Mouse (Mus musculus): ENCODE results near the gene Zfp541. TPM values are rescaled to one million over a fixed set of nuclear protein-coding genes. Genes with fewer than 3 reads are reported as not detected.

Zfp541 gene
- polyA plus RNA-seq, 1 experiment from 2014 or later: not detected

DNA sequence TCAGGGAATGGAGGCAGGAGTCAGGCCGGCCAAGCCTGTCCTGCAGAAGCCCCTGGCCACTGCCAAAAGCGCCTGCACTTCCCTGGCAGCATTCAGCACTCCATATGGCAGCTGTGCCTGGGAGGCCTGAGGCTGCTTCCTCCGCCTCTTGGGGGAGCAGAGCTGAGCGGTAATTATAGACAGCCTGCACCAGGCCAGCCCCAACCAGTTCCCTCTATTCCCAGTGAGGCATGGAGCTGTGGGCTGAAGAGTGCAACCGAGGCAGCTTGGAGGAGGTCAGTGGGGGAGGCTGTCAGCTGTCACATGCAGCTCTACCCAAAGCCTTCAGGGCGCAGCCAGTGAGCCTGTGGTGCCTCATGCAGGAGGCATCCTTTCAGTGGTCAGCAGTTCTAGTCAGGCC lies 42.1 kb downstream of the Zfp541 start:
- 73% methylated on average over 6 of the region's 6 CpGs for WGBS
- no peak overlapping the region for H3K9ac ChIP-seq (ENCODE audit: low read length)
- no peak for ATAC-seq (ENCODE audit: insufficient number of reproducible peaks, low FRiP score, low TSS enrichment, low read depth)
- H3K27ac ChIP-seq (replicated peaks; ENCODE audit: low read depth, low read length): no peak overlapping the region
- H3K4me1 ChIP-seq (ENCODE audit: control insufficient read depth, insufficient read depth, low read length): peaks cover 10% of the 10 kb centered on the region
- H3K9me3 ChIP-seq (ENCODE audit: control insufficient read depth, low read length): no peaks in the 10 kb centered on the region
- no peak overlapping the region for H3K4me3 ChIP-seq (ENCODE audit: low read depth, low read length)
- DNase-seq (ENCODE audit: low spot score): no peak
- H3K36me3 ChIP-seq (ENCODE audit: control insufficient read depth, insufficient read depth, low read length): peaks cover 12% of the 10 kb centered on the region
- no peaks in the 10 kb centered on the region for H3K27me3 ChIP-seq (ENCODE audit: control insufficient read depth, insufficient read depth, low read length)
- H3K4me2 ChIP-seq (ENCODE audit: low read depth, severe bottlenecking): no peak overlapping the region

DNA sequence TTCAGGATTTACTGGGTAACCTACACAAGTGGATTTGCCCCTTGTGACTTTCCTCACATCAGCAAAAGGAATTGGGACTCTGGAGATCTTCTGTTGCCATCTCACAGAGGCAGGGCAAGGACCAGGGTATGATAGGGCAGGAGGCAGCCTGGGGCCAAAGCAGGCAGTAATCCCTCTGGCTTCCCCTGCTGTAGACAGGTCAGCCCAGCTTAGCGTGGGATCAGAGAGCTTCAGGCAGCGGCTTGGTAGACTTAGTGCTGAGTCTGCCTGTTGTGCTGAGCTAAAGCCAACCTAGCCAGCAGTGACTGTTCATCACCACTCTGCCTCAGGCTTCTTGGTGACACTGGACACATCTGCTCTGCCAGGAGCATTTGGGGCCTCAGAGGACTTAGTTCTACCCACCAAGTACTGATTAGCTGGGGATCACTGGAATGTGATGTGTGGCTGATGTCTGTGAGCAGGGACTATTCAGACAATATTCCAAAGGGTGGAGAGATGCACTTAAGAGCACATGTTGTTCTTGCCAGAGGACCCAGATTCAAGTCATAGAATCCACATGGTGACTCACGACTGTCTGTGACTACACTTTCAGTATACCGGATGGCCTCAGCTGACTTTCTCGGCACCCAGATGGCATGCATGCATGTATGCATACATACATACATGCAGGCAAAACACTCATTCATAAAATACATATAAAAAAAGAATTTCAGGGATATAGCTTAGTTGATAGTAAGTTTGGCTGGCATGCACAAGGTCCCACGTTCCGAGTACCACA lies 43.2 kb downstream of the Zfp541 start:
- ATAC-seq (ENCODE audit: insufficient number of reproducible peaks, low FRiP score, low TSS enrichment, low read depth) (no peak), DNase-seq (ENCODE audit: low spot score) (no peak)
- Histone ChIP-seq H3K4me3 (ENCODE audit: low read depth, low read length) (no peak overlapping the region), H3K9me3 (ENCODE audit: control insufficient read depth, low read length) (no peaks in the 10 kb centered on the region), H3K9ac (ENCODE audit: low read length) (no peak overlapping the region), H3K4me1 (ENCODE audit: control insufficient read depth, insufficient read depth, low read length) (peaks cover under 1% of the 10 kb centered on the region), H3K27me3 (ENCODE audit: control insufficient read depth, insufficient read depth, low read length) (no peaks in the 10 kb centered on the region), H3K4me2 (ENCODE audit: low read depth, severe bottlenecking) (no peak overlapping the region), H3K27ac (replicated peaks; ENCODE audit: low read depth, low read length) (no peak overlapping the region), H3K36me3 (ENCODE audit: control insufficient read depth, insufficient read depth, low read length) (peaks cover 16% of the 10 kb centered on the region)
- WGBS: 90% methylated on average over 7 of the region's 7 CpGs

DNA sequence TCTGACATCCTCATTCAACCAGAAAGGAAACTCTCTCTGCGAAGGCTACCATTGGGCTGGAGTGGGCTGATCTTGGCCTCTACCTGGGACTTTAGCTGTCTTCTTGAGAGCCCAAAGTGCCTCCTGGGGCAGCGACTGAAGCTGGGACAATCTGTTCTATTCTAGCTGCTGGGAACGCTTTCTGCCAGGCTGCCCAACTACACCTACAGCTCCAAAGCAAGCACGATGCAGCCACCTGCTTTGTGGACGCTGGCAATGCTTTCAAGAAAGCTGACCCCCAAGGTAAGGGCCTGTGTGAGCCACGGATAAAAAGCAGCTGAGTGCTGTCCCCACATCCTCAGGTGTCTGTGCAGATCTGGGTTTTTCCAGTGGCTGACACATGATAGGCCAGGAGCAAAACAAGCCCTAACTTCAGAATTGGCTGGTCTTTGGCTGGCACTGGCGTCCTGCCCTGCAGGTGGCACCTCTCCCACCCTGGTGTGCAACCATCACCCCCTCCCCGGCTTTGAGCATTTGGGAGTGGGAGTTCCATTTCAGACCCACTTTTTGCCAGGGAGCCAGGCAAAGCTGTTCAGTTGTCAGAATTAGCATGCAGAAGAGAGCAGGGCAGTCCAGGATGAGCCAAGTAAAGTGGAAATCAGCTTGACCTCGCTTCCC lies 47.4 kb downstream of the Zfp541 start:
- DNase-seq (ENCODE audit: low spot score): no peak
- WGBS: 86% methylated on average over 9 of the region's 9 CpGs
- no peak overlapping the region for H3K9ac ChIP-seq (ENCODE audit: low read length)
- H3K4me1 ChIP-seq (ENCODE audit: control insufficient read depth, insufficient read depth, low read length): no peaks in the 10 kb centered on the region
- no peak overlapping the region for H3K4me2 ChIP-seq (ENCODE audit: low read depth, severe bottlenecking)
- no peak overlapping the region for H3K4me3 ChIP-seq (ENCODE audit: low read depth, low read length)
- no peak overlapping the region for H3K27ac ChIP-seq (replicated peaks; ENCODE audit: low read depth, low read length)
- H3K36me3 ChIP-seq (ENCODE audit: control insufficient read depth, insufficient read depth, low read length): peaks cover 22% of the 10 kb centered on the region
- no peaks in the 10 kb centered on the region for H3K9me3 ChIP-seq (ENCODE audit: control insufficient read depth, low read length)
- H3K27me3 ChIP-seq (ENCODE audit: control insufficient read depth, insufficient read depth, low read length): no peaks in the 10 kb centered on the region
- ATAC-seq (ENCODE audit: insufficient number of reproducible peaks, low FRiP score, low TSS enrichment, low read depth): no peak

DNA sequence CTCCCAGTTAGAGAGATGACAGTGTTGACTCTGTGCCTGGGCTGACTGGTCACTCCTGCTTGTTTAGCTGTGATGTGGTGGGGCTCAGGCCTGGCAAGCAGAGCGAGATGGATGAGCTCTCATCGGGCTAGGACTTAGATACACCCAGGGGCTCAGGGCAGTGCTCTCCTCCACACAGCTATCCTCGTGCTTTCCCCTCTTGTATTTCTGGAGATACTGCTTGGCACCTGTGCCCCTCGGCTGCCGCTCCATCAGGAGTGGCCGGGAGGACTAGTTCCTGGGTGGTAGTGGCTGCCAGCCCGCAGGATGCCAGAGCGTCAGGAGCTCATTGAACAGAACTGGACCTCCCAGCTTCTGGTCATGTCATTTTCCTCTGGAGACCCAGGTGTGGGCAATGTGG lies 48.5 kb downstream of the Zfp541 start:
- H3K9me3 ChIP-seq (ENCODE audit: control insufficient read depth, low read length): no peaks in the 10 kb centered on the region
- peaks cover 24% of the 10 kb centered on the region for H3K36me3 ChIP-seq (ENCODE audit: control insufficient read depth, insufficient read depth, low read length)
- ATAC-seq (ENCODE audit: insufficient number of reproducible peaks, low FRiP score, low TSS enrichment, low read depth) (no peak), DNase-seq (ENCODE audit: low spot score) (no peak)
- WGBS: 91% methylated on average over 8 of the region's 8 CpGs
- H3K27me3 ChIP-seq (ENCODE audit: control insufficient read depth, insufficient read depth, low read length): no peaks in the 10 kb centered on the region
- H3K27ac ChIP-seq (replicated peaks; ENCODE audit: low read depth, low read length): no peak overlapping the region
- H3K4me2 ChIP-seq (ENCODE audit: low read depth, severe bottlenecking): no peak overlapping the region
- H3K4me1 ChIP-seq (ENCODE audit: control insufficient read depth, insufficient read depth, low read length): no peaks in the 10 kb centered on the region
- no peak overlapping the region for H3K9ac ChIP-seq (ENCODE audit: low read length)
- no peak overlapping the region for H3K4me3 ChIP-seq (ENCODE audit: low read depth, low read length)

DNA sequence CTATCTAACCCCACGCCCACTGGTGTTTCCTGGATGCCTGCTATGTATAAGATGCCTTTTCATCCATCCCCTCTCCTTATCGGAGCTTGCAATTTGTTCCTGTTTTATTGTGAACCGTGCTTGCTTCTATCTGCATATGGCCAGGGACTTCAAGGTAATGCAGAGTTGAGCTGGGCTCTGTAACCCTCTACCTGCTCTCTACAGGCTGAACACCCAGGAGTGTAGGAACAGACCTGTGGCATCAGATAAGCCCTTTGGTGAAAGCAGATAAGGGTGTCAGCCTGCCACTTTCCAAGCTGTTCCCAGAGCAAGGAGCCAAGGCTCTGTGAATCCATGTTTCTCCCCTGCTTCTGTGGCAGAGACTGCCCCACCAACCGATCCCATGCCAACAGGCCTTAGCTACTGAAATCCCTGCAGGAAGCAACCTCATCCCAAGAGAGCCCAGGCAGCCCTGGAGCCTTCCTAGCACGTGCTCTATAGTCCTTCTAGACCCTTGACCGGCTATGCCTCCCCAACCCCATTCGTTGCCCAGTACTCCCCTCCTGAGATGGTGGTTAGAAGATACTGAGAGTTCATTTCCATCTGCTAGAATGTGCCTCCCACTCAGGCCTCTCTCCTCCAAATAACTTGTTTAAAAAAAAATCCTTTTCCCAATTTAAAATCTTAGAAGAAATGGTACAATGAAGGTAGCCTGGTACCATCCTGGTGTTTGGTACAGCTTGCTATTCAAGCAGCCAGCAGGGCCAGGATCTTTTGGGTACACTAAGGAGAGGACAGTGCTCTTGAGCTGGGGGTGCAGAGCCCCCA lies 49.9 kb downstream of the Zfp541 start:
- H3K27ac ChIP-seq (replicated peaks; ENCODE audit: low read depth, low read length): no peak overlapping the region
- peaks cover 32% of the 10 kb centered on the region for H3K36me3 ChIP-seq (ENCODE audit: control insufficient read depth, insufficient read depth, low read length)
- H3K9ac ChIP-seq (ENCODE audit: low read length): no peak overlapping the region
- H3K4me1 ChIP-seq (ENCODE audit: control insufficient read depth, insufficient read depth, low read length): no peaks in the 10 kb centered on the region
- H3K4me3 ChIP-seq (ENCODE audit: low read depth, low read length): no peak overlapping the region
- DNase-seq (ENCODE audit: low spot score): no peak
- no peaks in the 10 kb centered on the region for H3K27me3 ChIP-seq (ENCODE audit: control insufficient read depth, insufficient read depth, low read length)
- H3K4me2 ChIP-seq (ENCODE audit: low read depth, severe bottlenecking): no peak overlapping the region
- no peaks in the 10 kb centered on the region for H3K9me3 ChIP-seq (ENCODE audit: control insufficient read depth, low read length)
- no peak for ATAC-seq (ENCODE audit: insufficient number of reproducible peaks, low FRiP score, low TSS enrichment, low read depth)
- 91% methylated on average over 7 of the region's 7 CpGs for WGBS

DNA sequence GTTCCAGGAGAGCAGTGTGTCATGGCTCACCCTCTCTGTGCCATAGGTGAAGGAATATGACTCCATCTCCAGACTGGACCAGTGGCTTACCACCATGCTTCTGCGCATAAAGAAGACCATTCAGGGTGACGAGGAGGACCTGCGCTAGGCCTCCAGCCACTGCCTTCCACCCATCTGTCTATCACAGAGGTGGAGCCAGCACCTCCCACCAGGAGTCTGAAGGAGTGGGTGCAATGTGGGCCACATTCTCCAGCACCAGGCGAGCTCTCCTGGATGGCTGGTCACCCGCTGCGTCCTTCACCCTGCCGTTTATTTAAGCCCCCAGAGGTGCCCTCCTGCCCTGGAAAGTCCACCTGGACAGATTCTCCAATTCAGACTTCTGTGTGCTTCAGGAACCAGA lies 54.8 kb downstream of the Zfp541 start:
- H3K27ac ChIP-seq (replicated peaks; ENCODE audit: low read depth, low read length): no peak overlapping the region
- no peaks in the 10 kb centered on the region for H3K9me3 ChIP-seq (ENCODE audit: control insufficient read depth, low read length)
- H3K4me1 ChIP-seq (ENCODE audit: control insufficient read depth, insufficient read depth, low read length): no peaks in the 10 kb centered on the region
- H3K4me3 ChIP-seq (ENCODE audit: low read depth, low read length): no peak overlapping the region
- DNase-seq (ENCODE audit: low spot score): no peak
- no peaks in the 10 kb centered on the region for H3K27me3 ChIP-seq (ENCODE audit: control insufficient read depth, insufficient read depth, low read length)
- ATAC-seq (ENCODE audit: insufficient number of reproducible peaks, low FRiP score, low TSS enrichment, low read depth): no peak
- no peak overlapping the region for H3K4me2 ChIP-seq (ENCODE audit: low read depth, severe bottlenecking)
- WGBS: 94% methylated on average over 7 of the region's 7 CpGs
- peaks cover 24% of the 10 kb centered on the region; the same call in 1 of the 2 replicates for H3K36me3 ChIP-seq (ENCODE audit: control insufficient read depth, insufficient read depth, low read length)
- H3K9ac ChIP-seq (ENCODE audit: low read length): no peak overlapping the region

DNA sequence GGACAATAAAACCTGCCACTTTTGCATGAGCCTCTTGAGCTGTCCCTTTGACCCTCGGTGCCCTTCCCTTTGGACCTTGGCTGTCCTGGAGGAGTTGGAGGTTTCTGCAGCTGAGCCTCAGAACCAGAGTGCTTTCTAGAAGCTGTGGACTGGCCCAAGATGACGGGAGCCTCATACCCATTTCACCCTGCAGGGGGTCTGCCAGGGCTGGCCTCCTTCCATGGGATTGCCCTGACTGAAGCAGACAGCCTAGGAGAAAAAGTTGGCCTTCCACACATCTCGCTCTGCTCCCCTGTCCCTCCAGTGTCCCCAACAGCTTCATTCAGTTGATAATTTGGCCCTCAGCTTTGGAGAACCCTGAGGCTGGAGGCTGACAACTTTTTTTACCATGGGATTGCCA lies 55.5 kb downstream of the Zfp541 start:
- ATAC-seq (ENCODE audit: insufficient number of reproducible peaks, low FRiP score, low TSS enrichment, low read depth) (no peak), DNase-seq (ENCODE audit: low spot score) (no peak)
- Histone ChIP-seq H3K27me3 (ENCODE audit: control insufficient read depth, insufficient read depth, low read length) (no peaks in the 10 kb centered on the region), H3K36me3 (ENCODE audit: control insufficient read depth, insufficient read depth, low read length) (peaks cover 21% of the 10 kb centered on the region; the same call in 1 of the 2 replicates), H3K27ac (replicated peaks; ENCODE audit: low read depth, low read length) (no peak overlapping the region), H3K9ac (ENCODE audit: low read length) (no peak overlapping the region), H3K4me3 (ENCODE audit: low read depth, low read length) (no peak overlapping the region), H3K9me3 (ENCODE audit: control insufficient read depth, low read length) (no peaks in the 10 kb centered on the region), H3K4me2 (ENCODE audit: low read depth, severe bottlenecking) (no peak overlapping the region), H3K4me1 (ENCODE audit: control insufficient read depth, insufficient read depth, low read length) (no peaks in the 10 kb centered on the region)
- 86% methylated on average over 3 of the region's 3 CpGs for WGBS

DNA sequence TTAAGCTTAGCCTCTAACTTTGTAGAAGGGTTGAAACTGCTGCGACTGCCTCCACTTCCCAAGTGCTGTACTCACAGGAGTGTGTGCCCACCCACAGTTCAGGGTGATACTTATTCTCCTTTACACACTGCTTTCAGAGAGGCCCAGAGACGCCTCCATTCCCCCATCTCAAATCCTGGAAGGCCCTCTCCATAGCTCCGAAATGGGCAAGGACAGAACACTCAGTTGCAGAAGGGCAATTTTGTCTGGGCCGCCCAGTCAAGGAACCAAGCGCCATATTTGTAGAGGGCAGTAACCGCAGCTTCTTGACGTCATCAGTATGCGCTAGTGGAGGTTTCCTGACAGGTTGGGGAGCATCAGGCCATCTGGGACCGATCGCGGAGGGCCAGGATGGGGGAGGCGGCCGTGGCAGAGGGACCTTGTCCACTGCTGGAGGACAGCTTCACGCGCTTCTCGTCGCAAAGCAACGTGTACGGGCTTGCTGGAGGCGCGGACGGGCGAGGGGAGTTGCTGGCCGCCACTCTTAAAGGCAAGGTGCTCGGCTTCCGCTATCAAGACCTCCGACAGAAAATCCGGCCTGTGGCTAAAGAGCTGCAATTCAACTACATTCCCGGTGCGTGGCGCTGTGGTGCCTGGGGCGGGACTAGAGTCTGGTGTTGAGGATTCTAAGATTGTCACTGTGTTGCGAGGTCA lies 58.1 kb downstream of the Zfp541 start, which contains the start of gene Kptn:
TSS of gene Kptn (plus strand) at position 327 of the 693 bp plus-strand sequence.
- 2% methylated on average over 33 of the region's 33 CpGs for WGBS
- peak within 1 kb of the TSS; percentile 62 for H3K4me2 ChIP-seq (ENCODE audit: low read depth, severe bottlenecking)
- H3K27ac ChIP-seq (replicated peaks; ENCODE audit: low read depth, low read length): peak within 1 kb of the TSS; percentile 72
- H3K36me3 ChIP-seq (ENCODE audit: control insufficient read depth, insufficient read depth, low read length): peaks cover 17% of the 10 kb centered on the region; the same call in 1 of the 2 replicates
- no peaks in the 10 kb centered on the region for H3K27me3 ChIP-seq (ENCODE audit: control insufficient read depth, insufficient read depth, low read length)
- peak within 1 kb of the TSS; percentile 67 for H3K4me3 ChIP-seq (ENCODE audit: low read depth, low read length)
- H3K9me3 ChIP-seq (ENCODE audit: control insufficient read depth, low read length): no peaks in the 10 kb centered on the region
- DNase-seq (ENCODE audit: low spot score) (peak; percentile 95), ATAC-seq (ENCODE audit: insufficient number of reproducible peaks, low FRiP score, low TSS enrichment, low read depth) (peak; percentile 84)
- H3K9ac ChIP-seq (ENCODE audit: low read length): peak within 1 kb of the TSS; percentile 86
- H3K4me1 ChIP-seq (ENCODE audit: control insufficient read depth, insufficient read depth, low read length): no peaks in the 10 kb centered on the region
